Mouse (Mus musculus) C2C12 (cell line): ENCODE measurements at regions not wholly inside any gene's neighbourhood (a gene's known extent, or its start where the extent isn't known, plus 50 kb on each side); places are given as distances from the start of the nearest gene placed in this dataset.

ENCODE experiments used
- CEBPB ChIP-seq: IDR thresholded peaks from one replicate; pipeline ENCODE4 v1.6.1; 2011; ENCODE audit warnings: low read depth, mild to moderate bottlenecking, control low read depth, moderate library complexity
- CTCF ChIP-seq: IDR thresholded peaks from one replicate; pipeline ENCODE4 v1.5.1; 2011; ENCODE audit not compliant: control insufficient read depth, insufficient read depth, insufficient read length
- FOSL1 ChIP-seq: IDR thresholded peaks from one replicate; pipeline ENCODE4 v1.8.0; 2011; ENCODE audit warnings: mild to moderate bottlenecking, low read length; ENCODE audit not compliant: poor library complexity, insufficient read depth, severe bottlenecking
- MAX ChIP-seq: IDR thresholded peaks from one replicate; pipeline ENCODE4 v1.6.1; 2011; ENCODE audit warnings: mild to moderate bottlenecking, control low read depth
- MYOD1 ChIP-seq: IDR thresholded peaks from one replicate; pipeline ENCODE4 v1.6.1; 2011; ENCODE audit warnings: low read depth; ENCODE audit not compliant: control insufficient read depth, insufficient read length
- USF1 ChIP-seq: IDR thresholded peaks from one replicate; pipeline ENCODE4 v1.6.1; 2011; ENCODE audit warnings: low read depth, mild to moderate bottlenecking, control low read depth, moderate library complexity

DNA sequence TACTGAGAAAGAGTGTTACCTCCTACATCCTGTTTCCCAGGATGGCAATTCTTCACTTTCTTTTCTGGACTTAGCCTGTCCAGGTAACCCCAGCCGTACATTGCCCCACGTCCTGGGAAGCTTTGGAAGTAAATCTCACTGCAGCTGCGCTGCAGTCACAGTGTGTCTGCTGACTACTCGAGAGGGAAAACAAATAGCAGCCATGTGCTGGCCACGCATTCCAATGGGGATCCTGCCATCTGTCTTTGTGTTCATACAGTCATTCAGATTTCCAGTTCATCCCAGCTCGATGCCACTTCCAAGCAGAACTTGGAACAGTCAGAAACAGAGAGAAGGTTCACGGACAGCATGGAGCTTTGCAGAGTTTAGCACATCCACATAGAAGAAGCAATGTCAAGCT lies 690.2 kb upstream of the Acvr2a start:
- TF ChIP-seq MAX (no peak), USF1 (no peak), CTCF (no peak), CEBPB (no peak), FOSL1 (no peak), MYOD1 (no peak)
